Mouse (Mus musculus) Patski (cell line): ENCODE data around the gene Cldn15. TPM values are rescaled to one million over a fixed set of nuclear protein-coding genes. Genes with fewer than 3 reads are reported as not detected.
A peak's percentile ranks its signal among the peaks of the same experiment; 100 is the strongest.

Experiments
- ATAC-seq: fragments of 100-300 bp; one replicate; pipeline ENCODE4 v1.8.0; 2021
- CTCF ChIA-PET: fragments of 350-600 bp; sonication (Branson Sonifier 250); formaldehyde crosslinking; loops from one replicate; lab custom pipeline; 2022; ENCODE audit warnings: inconsistent platforms; lab: Charles Lee
- POLR2A ChIA-PET: fragments of 350-600 bp; sonication (Branson Sonifier 250); formaldehyde crosslinking; loops from one replicate; lab custom pipeline; 2022; ENCODE audit warnings: antibody characterized with exemption, inconsistent platforms; lab: Charles Lee
- DNase-seq: peaks from one replicate; pipeline ENCODE4 v3.0.0-alpha.2; 2011; ENCODE audit warnings: low read depth, low spot score
- H3K27me3 ChIP-seq: fragments of 371-371 bp; one replicate; pipeline ENCODE4 v1.5.1; 2021
- CTCF ChIP-seq: fragments of 100-300 bp; IDR thresholded peaks from one replicate; pipeline ENCODE4 v1.5.1; 2021
- in situ Hi-C: fragments of 300-500 bp; cut with MboI; formaldehyde crosslinking; loops from 3 replicates; pipeline ENCODE4 v1.11.1; 2018; ENCODE audit warnings: low pct_unique_long_range_greater_than_20kb, mixed read lengths
- polyA plus RNA-seq: library from polyadenylated mRNA; unstranded; gene quantifications from one replicate; pipeline ENCODE4 v1.2.3, GENCODE M21; 2021

The Cldn15 gene
- polyA plus RNA-seq, 1 experiment from 2014 or later, result 0.22 TPM

DNA sequence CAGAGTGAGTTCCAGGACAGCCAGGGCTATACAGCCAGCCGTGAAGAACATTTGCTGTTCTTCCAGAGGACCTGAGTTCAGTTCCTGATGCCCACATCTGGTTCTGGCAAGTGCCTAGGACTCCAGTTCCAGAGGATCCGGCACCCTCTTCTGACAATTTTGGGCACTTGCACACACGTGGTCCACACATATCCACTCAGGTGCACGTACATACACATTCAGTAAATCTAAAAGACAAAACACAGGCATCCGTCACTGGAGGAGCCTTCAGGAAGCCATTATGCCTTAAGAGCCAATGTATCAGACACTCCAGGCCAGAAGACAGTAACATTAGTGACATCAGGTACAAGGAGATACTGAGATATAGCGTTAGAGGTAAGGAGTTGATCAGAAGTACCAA, 15.9 kb upstream of the Cldn15 start:
- in situ Hi-C loops, result no loop called here
- TF ChIP-seq CTCF, result no peak
- H3K27me3 ChIP-seq, result no peaks in the 10 kb centered on the region
- ChIA-PET POLR2A (no interaction called here), CTCF (interaction anchor here (1.1 to 6.1 kb wide), 3 partner anchors 8 to 15 kb away, joined by 5 to 37 read pairs (median 6); no protein-coding TSS in a partner anchor)
- DNase-seq, result no peak
- no peak for ATAC-seq

DNA sequence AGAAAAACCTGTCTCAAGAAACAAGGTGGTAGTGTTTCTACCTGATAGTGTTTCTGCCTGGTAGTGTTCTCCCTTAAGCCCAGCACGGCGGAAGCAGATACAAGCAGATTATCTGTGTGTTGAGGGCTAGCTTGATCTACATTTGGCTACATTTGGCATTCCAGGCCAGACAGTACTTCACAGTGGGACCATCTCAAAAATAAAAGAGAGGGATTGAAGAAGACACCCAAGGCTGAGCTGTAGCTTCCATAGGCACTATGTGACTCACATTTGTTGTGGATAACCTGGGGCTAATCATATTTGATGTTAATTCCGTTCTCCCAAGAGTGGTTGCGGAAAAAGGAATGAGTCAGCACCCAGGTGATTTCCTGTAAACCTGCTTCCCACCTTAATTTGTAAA, 14.3 kb upstream of the Cldn15 start:
- ChIA-PET POLR2A (interaction anchor here (1.9 to 3.2 kb wide), 2 partner anchors 10 to 18 kb away, joined by 4 to 15 read pairs; no protein-coding TSS in a partner anchor), CTCF (interaction anchor here (3.4 to 6.1 kb wide), 2 partner anchors 10 to 15 kb away, joined by 13 to 37 read pairs; no protein-coding TSS in a partner anchor)
- TF ChIP-seq CTCF, result no peak
- ATAC-seq, result no peak
- no peak for DNase-seq
- in situ Hi-C loops, result no loop called here
- H3K27me3 ChIP-seq, result no peaks in the 10 kb centered on the region

DNA sequence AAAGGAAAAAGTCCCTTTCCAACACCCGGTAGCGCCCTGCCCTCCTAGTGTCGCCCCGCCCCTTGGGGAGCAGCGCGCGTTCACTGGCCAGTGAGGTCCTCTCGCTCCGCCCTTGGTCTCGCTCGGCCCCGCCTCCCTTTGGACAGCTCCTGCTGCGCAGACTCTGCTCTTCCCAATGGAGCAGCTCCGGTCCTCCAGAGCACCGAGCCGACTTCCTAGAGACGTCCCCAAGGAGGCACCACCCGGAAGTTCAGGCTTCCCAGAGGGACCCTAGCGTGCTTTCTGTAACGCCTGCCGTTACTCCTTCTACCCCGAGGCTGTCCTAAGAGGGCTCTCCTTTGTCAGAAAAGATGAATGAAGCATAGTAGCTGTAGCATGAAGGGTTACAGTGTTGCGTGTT, 13.4 kb upstream of the Cldn15 start, which contains the start of gene Fis1:
TSS of gene Fis1 (plus strand) at position 261 of the 400 bp plus-strand sequence.
- POLR2A ChIA-PET, result interaction anchor here (0.6 to 3.2 kb wide), 5 partner anchors 9 to 958 kb away, joined by 3 to 15 read pairs (median 4); no protein-coding TSS in a partner anchor
- peak; percentile 97 for DNase-seq
- in situ Hi-C loops, result no loop called here
- H3K27me3 ChIP-seq, result no peaks in the 10 kb centered on the region
- CTCF ChIA-PET, result interaction anchor here (0.9 to 6.1 kb wide), 5 partner anchors 9 to 17 kb away, joined by 3 to 37 read pairs (median 9); partner anchors contain the start of gene Cldn15
- peak; percentile 99 for ATAC-seq
- TF ChIP-seq CTCF, result no peak

DNA sequence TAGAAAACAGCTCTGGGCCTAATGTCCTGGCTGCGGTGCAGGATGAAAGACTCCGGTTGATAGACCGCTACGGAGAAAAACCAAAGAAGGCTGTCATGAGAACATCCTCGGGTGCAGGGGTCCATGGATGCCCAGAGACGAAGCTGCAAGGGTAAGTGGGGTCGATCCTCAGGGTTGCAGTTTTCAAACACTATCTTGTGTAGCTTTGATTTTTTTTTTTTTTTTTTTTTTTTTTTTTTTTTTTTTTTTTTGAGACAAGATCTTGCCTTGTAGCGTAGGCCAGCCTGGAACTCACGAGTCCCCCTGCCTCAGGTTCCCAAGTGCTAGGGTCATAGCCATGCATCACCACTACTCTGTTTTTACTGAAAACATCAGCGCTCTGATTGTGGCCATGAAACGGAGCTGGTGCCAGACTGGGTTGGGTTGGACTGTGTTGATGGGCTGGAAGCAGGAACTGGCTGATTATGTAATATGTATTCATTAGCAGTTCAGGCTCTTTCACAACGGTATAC, 12.9 kb upstream of the Cldn15 start:
- no peak for DNase-seq
- ChIA-PET CTCF (interaction anchor here (0.9 to 6.1 kb wide), 5 partner anchors 9 to 17 kb away, joined by 3 to 37 read pairs (median 9); partner anchors contain the start of gene Cldn15), POLR2A (interaction anchor here (0.5 to 3.2 kb wide), 8 partner anchors 9 to 959 kb away, joined by 3 to 15 read pairs (median 4); no protein-coding TSS in a partner anchor)
- ATAC-seq, result peak; percentile 14
- no peaks in the 10 kb centered on the region for H3K27me3 ChIP-seq
- in situ Hi-C loops, result no loop called here
- TF ChIP-seq CTCF, result no peak

DNA sequence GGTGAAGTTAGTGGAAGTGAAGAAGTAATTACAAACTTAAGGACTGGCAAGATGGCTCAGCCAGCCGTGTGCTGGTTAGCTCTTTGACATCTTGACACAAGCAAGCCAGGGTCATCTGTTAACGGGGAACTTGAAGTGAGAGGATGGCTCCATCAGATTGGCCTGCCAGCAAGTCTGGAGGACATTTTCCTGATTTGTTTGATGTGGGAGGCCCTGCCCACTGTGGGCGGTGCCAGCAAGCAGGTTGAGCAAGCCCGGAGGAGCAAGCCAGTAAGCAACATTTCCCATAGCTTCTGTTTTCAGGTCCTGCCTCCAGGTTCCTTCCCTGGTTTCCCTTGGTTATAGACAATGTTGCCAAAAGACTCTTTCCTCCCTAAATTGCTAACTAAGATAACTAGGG, 10.8 kb upstream of the Cldn15 start:
- in situ Hi-C loops, result no loop called here
- no peak for TF ChIP-seq CTCF
- CTCF ChIA-PET, result interaction anchor here (1.1 kb wide), 1 partner anchor 39 kb away, joined by 3 read pairs; no protein-coding TSS in a partner anchor
- no peaks in the 10 kb centered on the region for H3K27me3 ChIP-seq
- DNase-seq (no peak), ATAC-seq (no peak)
- POLR2A ChIA-PET, result no interaction called here

DNA sequence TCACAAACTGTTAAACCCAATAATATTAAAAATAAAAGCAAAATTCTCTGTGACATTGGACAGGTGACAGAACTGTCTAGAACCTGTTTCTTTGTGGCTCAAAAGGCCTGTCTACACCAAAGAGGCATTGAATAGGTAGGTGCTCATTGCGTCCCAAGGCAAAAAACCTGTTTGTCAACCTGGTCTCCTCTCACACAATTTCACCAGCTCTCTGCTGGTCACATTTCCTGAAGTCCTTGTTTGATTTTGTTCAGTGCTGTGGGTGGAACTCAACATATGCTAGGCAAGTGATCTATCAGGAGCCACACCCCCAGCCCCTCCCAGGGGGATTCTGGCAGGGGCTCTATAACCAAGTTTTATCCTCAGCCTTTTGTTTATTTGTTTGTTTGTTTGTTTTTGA, 9.2 kb upstream of the Cldn15 start:
- POLR2A ChIA-PET, result no interaction called here
- ATAC-seq (no peak), DNase-seq (no peak)
- in situ Hi-C loops, result no loop called here
- TF ChIP-seq CTCF, result no peak
- no peaks in the 10 kb centered on the region for H3K27me3 ChIP-seq
- CTCF ChIA-PET, result no interaction called here

DNA sequence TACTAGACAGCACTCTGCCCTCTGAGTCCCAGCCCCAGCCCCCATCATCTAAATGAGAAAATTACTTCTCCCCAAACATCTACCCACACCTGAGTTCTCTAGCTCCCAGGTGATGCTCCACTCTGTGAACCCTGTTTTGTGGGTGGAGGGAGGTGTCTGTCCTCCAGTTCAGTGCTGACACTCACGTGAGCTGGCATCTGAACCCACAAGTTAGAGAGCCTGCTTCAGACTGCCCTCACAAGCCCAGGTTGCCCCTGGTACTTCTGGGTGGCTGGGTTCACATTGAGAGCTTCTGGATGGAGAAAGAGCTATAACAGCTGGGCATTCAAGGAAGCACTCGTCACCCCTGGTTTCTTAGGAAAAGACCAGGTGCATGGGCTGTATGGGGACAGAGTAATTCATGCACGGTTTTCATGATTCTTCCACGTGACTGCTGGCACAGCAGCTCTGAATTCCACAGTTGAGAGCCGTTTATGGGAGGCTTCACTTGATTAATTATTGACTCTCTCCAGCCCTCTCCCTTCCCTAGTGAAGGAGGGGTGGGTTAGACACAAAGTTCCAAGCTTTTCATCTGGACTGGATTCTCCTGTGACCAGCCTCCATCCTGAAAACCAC, 7.3 kb upstream of the Cldn15 start:
- POLR2A ChIA-PET, result no interaction called here
- in situ Hi-C loops, result no loop called here
- CTCF ChIA-PET, result interaction anchor here (1.0 to 1.4 kb wide), 2 partner anchors 9 to 24 kb away, joined by 3 read pairs; no protein-coding TSS in a partner anchor

DNA sequence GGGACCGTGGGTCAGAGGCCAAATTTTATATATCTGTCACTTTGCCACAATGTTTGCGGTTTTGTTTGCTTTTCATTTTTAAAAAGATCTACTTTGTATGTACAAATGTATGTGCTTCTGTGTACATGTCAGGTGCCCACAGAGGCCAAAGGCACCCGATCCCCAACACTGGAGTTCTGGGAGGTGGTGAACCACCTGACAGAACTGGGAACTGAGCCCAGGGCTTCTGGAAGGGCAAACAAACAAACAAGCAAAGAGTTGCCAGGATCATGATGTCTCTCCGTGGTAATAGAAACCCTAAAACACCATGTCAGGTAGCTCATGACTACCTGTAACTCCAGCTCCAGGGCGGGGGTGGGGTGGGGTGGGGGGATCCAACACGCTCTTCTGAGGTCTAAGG, 6.4 kb upstream of the Cldn15 start:
- no peak for TF ChIP-seq CTCF
- CTCF ChIA-PET, result interaction anchor here (1.0 to 1.4 kb wide), 2 partner anchors 8 to 23 kb away, joined by 3 read pairs; no protein-coding TSS in a partner anchor
- no peak for DNase-seq
- in situ Hi-C loops, result no loop called here
- ATAC-seq, result no peak
- no peaks in the 10 kb centered on the region for H3K27me3 ChIP-seq
- POLR2A ChIA-PET, result no interaction called here

More for the DNA sequence above, 7.3 kb upstream of the Cldn15 start:
- TF ChIP-seq CTCF, result no peak
- H3K27me3 ChIP-seq, result no peaks in the 10 kb centered on the region
- no peak for DNase-seq
- no peak for ATAC-seq

DNA sequence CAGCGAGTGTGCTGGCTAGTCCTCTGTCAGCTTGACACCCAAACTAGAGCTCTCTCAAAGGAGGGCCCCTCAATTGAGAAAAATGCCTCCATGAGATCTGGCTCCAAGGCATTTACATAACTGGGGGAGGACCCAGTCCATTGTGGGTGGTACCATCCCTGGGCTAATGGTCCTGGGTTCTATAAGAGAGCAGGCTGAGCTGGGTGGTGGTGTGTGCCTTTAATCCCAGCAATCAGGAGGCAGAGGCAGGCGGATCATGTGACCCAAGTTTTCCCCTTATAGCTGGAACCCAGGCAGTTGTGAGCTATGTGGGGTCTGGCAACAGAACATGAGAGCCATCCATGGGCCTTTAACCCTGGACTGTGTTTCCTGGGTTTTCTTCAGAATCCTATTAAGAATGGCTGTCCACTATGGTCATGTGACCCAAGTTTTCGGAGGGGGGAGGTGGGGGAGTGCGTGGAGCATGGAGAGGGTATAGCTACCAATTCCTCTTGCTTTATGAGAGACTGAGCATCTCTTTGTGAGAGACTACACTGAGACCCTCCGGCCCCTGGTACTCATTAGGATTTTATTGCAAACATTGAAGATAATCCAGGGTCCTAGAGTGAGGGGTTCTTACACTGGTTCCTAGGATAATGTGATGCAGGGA, 5.0 kb upstream of the Cldn15 start:
- no peaks in the 10 kb centered on the region for H3K27me3 ChIP-seq
- no peak for TF ChIP-seq CTCF
- ChIA-PET POLR2A (interaction anchor here (0.7 to 2.1 kb wide), 2 partner anchors 9 to 635 kb away, joined by 3 to 15 read pairs; partner anchors contain the start of gene Fis1), CTCF (interaction anchor here (0.9 to 2.6 kb wide), 8 partner anchors 9 to 147 kb away, joined by 3 to 37 read pairs (median 4); partner anchors contain the start of gene Fis1)
- DNase-seq (no peak), ATAC-seq (no peak)
- in situ Hi-C loops, result no loop called here

DNA sequence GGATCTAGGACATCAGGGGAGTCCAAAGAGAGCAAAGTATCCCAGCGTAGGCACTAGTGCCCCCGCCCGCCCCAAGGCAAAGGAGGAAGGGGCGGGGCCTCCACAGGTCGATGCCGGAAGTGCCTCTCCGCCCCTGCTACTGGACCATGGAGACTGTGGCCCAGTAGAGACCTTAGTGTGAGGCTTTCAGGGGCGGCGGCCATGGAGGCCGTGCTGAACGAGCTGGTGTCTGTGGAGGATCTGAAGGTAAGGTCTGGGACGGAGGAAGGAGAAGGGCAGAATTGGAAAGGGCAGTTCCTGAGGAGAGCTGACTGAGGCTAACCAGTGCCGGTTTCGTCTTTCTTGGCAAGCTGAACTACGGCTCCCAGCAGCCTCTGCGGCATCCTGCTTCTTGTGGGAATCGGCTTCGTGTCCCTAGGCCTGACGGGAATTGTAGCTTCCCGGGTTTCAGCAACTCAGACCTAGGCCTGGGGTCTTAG, 4.4 kb upstream of the Cldn15 start:
- H3K27me3 ChIP-seq, result no peaks in the 10 kb centered on the region
- DNase-seq (peak; percentile 88), ATAC-seq (peak; percentile 73)
- TF ChIP-seq CTCF, result no peak
- CTCF ChIA-PET, result interaction anchor here (0.9 to 2.6 kb wide), 12 partner anchors 9 to 146 kb away, joined by 3 to 37 read pairs (median 4); partner anchors contain the start of gene Fis1
- in situ Hi-C loops, result no loop called here
- POLR2A ChIA-PET, result interaction anchor here (0.7 to 2.1 kb wide), 6 partner anchors 9 to 636 kb away, joined by 3 to 15 read pairs (median 4); partner anchors contain the start of genes Fis1 and Trim56
